Mouse (Mus musculus): Measurements from ENCODE around the gene Txnip. TPM values are rescaled to one million over a fixed set of nuclear protein-coding genes. Genes with fewer than 3 reads are reported as not detected.
A peak's percentile ranks its signal among the peaks of the same experiment; 100 is the strongest.

Txnip gene
- polyA plus RNA-seq, 1 experiment, result 423 TPM

GRCm38 (mm10) chr3:96541328-96542078 is 16.3 kb upstream of the Txnip start:
- TF ChIP-seq POLR2A (IDR thresholded peaks at IDR 0.05; ENCODE audit: low read depth, low read length) (no peak), CTCF (IDR thresholded peaks at IDR 0.05; ENCODE audit: extremely low read depth, insufficient read depth, insufficient read length, insufficient replicate concordance) (no peak)
- no peak for DNase-seq (ENCODE audit: low read depth in 1 of 2, low spot score in 2 of 2)
- no peaks in the 10 kb centered on the region for H3K36me3 ChIP-seq (ENCODE audit: control insufficient read depth, insufficient read depth, low read length)
- H3K27ac ChIP-seq (ENCODE audit: insufficient read depth, low read length), result no peak overlapping the region
- H3K27me3 ChIP-seq (ENCODE audit: control insufficient read depth, insufficient read depth, low read length), result no peaks in the 10 kb centered on the region
- WGBS, result 56% methylated on average over 14 of the region's 14 CpGs
- no peak overlapping the region for H3K4me3 ChIP-seq (ENCODE audit: extremely low read depth, insufficient read depth, insufficient read length)
- H3K4me1 ChIP-seq (ENCODE audit: control insufficient read depth, insufficient read depth, insufficient read length), result no peaks in the 10 kb centered on the region

- H3K27ac ChIP-seq (ENCODE audit: insufficient read depth, low read length), result no peak overlapping the region
- H3K36me3 ChIP-seq (ENCODE audit: control insufficient read depth, insufficient read depth, low read length), result no peaks in the 10 kb centered on the region
- WGBS, result 92% methylated on average over 8 of the region's 8 CpGs
- no peak for TF ChIP-seq POLR2A (IDR thresholded peaks at IDR 0.05; ENCODE audit: low read depth, low read length)
- no peak for TF ChIP-seq CTCF (IDR thresholded peaks at IDR 0.05; ENCODE audit: extremely low read depth, insufficient read depth, insufficient read length, insufficient replicate concordance)
- H3K4me3 ChIP-seq (ENCODE audit: extremely low read depth, insufficient read depth, insufficient read length), result no peak overlapping the region
- H3K4me1 ChIP-seq (ENCODE audit: control insufficient read depth, insufficient read depth, insufficient read length), result no peaks in the 10 kb centered on the region
- no peaks in the 10 kb centered on the region for H3K27me3 ChIP-seq (ENCODE audit: control insufficient read depth, insufficient read depth, low read length)
- DNase-seq (ENCODE audit: low read depth in 1 of 2, low spot score in 2 of 2), result no peak
These were observed 15.2 kb upstream of the Txnip start for GRCm38 (mm10) chr3:96542554-96542953.

GRCm38 (mm10) chr3:96543345-96543744 is 14.4 kb upstream of the Txnip start:
- H3K4me1 ChIP-seq (ENCODE audit: control insufficient read depth, insufficient read depth, insufficient read length), result no peaks in the 10 kb centered on the region
- H3K27me3 ChIP-seq (ENCODE audit: control insufficient read depth, insufficient read depth, low read length), result no peaks in the 10 kb centered on the region
- no peaks in the 10 kb centered on the region for H3K36me3 ChIP-seq (ENCODE audit: control insufficient read depth, insufficient read depth, low read length)
- no peak for DNase-seq (ENCODE audit: low read depth in 1 of 2, low spot score in 2 of 2)
- H3K27ac ChIP-seq (ENCODE audit: insufficient read depth, low read length), result no peak overlapping the region
- 89% methylated on average over 11 of the region's 11 CpGs for WGBS
- H3K4me3 ChIP-seq (ENCODE audit: extremely low read depth, insufficient read depth, insufficient read length), result no peak overlapping the region
- TF ChIP-seq CTCF (IDR thresholded peaks at IDR 0.05; ENCODE audit: extremely low read depth, insufficient read depth, insufficient read length, insufficient replicate concordance) (no peak), POLR2A (IDR thresholded peaks at IDR 0.05; ENCODE audit: low read depth, low read length) (no peak)

DNA sequence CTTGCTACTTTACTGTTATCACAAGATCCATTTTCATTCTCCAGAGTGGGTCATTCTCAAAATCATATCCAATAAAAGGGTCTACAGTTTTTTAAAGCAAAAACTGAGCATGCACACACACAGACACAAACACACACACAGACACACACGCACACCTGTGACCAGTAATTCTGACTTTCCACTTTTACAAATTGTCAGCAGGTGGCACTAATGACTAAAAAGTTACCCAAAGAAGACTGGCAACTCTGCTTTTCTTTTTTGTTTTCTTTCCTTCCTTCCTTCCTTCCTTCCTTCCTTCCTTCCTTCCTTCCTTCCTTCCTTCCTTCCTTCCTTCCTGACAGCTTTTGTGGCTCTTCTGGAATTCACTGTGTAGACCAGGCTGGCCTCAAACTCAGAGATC is 12.2 kb upstream of the Txnip start:
- 19% methylated on average over 1 of the region's 1 CpGs for WGBS
- Histone ChIP-seq H3K4me1 (ENCODE audit: control insufficient read depth, insufficient read depth, insufficient read length) (no peaks in the 10 kb centered on the region), H3K27me3 (ENCODE audit: control insufficient read depth, insufficient read depth, low read length) (no peaks in the 10 kb centered on the region), H3K36me3 (ENCODE audit: control insufficient read depth, insufficient read depth, low read length) (no peaks in the 10 kb centered on the region), H3K4me3 (ENCODE audit: extremely low read depth, insufficient read depth, insufficient read length) (no peak overlapping the region), H3K27ac (ENCODE audit: insufficient read depth, low read length) (no peak overlapping the region)
- no peak for DNase-seq (ENCODE audit: low read depth in 1 of 2, low spot score in 2 of 2)
- TF ChIP-seq CTCF (IDR thresholded peaks at IDR 0.05; ENCODE audit: extremely low read depth, insufficient read depth, insufficient read length, insufficient replicate concordance) (peak; percentile 9; the same call in 1 of the 2 replicates), POLR2A (IDR thresholded peaks at IDR 0.05; ENCODE audit: low read depth, low read length) (no peak)

- no peak for DNase-seq (ENCODE audit: low read depth in 1 of 2, low spot score in 2 of 2)
- TF ChIP-seq POLR2A (IDR thresholded peaks at IDR 0.05; ENCODE audit: low read depth, low read length) (no peak), CTCF (IDR thresholded peaks at IDR 0.05; ENCODE audit: extremely low read depth, insufficient read depth, insufficient read length, insufficient replicate concordance) (no peak)
- WGBS, result 61% methylated on average over 4 of the region's 4 CpGs
These were observed 10.9 kb upstream of the Txnip start for GRCm38 (mm10) chr3:96546880-96547279.

GRCm38 (mm10) chr3:96547389-96547960 is 10.3 kb upstream of the Txnip start:
- no peaks in the 10 kb centered on the region for H3K27me3 ChIP-seq (ENCODE audit: control insufficient read depth, insufficient read depth, low read length)
- no peak overlapping the region for H3K27ac ChIP-seq (ENCODE audit: insufficient read depth, low read length)
- DNase-seq (ENCODE audit: low read depth in 1 of 2, low spot score in 2 of 2), result peak in 1 of 2 experiments; percentile 80
- peaks cover 6% of the 10 kb centered on the region; the same call in 1 of the 2 replicates for H3K4me1 ChIP-seq (ENCODE audit: control insufficient read depth, insufficient read depth, insufficient read length)
- no peak overlapping the region for H3K4me3 ChIP-seq (ENCODE audit: extremely low read depth, insufficient read depth, insufficient read length)
- TF ChIP-seq POLR2A (IDR thresholded peaks at IDR 0.05; ENCODE audit: low read depth, low read length), result no peak
- TF ChIP-seq CTCF (IDR thresholded peaks at IDR 0.05; ENCODE audit: extremely low read depth, insufficient read depth, insufficient read length, insufficient replicate concordance), result peak; percentile 72; the same call in 1 of the 2 replicates
- 13% methylated on average over 14 of the region's 14 CpGs for WGBS
- no peaks in the 10 kb centered on the region for H3K36me3 ChIP-seq (ENCODE audit: control insufficient read depth, insufficient read depth, low read length)

More at GRCm38 (mm10) chr3:96546880-96547279, 10.9 kb upstream of the Txnip start:
- Histone ChIP-seq H3K4me1 (ENCODE audit: control insufficient read depth, insufficient read depth, insufficient read length) (peaks cover 5% of the 10 kb centered on the region; the same call in 1 of the 2 replicates), H3K4me3 (ENCODE audit: extremely low read depth, insufficient read depth, insufficient read length) (no peak overlapping the region), H3K27me3 (ENCODE audit: control insufficient read depth, insufficient read depth, low read length) (no peaks in the 10 kb centered on the region), H3K27ac (ENCODE audit: insufficient read depth, low read length) (no peak overlapping the region), H3K36me3 (ENCODE audit: control insufficient read depth, insufficient read depth, low read length) (no peaks in the 10 kb centered on the region)

- Histone ChIP-seq H3K27ac (ENCODE audit: insufficient read depth, low read length) (no peak overlapping the region), H3K4me3 (ENCODE audit: extremely low read depth, insufficient read depth, insufficient read length) (no peak overlapping the region), H3K4me1 (ENCODE audit: control insufficient read depth, insufficient read depth, insufficient read length) (peaks cover 6% of the 10 kb centered on the region; the same call in 1 of the 2 replicates), H3K36me3 (ENCODE audit: control insufficient read depth, insufficient read depth, low read length) (no peaks in the 10 kb centered on the region), H3K27me3 (ENCODE audit: control insufficient read depth, insufficient read depth, low read length) (no peaks in the 10 kb centered on the region)
- no peak for TF ChIP-seq CTCF (IDR thresholded peaks at IDR 0.05; ENCODE audit: extremely low read depth, insufficient read depth, insufficient read length, insufficient replicate concordance)
- no peak for TF ChIP-seq POLR2A (IDR thresholded peaks at IDR 0.05; ENCODE audit: low read depth, low read length)
- DNase-seq (ENCODE audit: low read depth in 1 of 2, low spot score in 2 of 2), result no peak
- 89% methylated on average over 7 of the region's 7 CpGs for WGBS
These were observed 8.9 kb upstream of the Txnip start for GRCm38 (mm10) chr3:96548824-96549223.

Measured in spleen, adult 2 months (tissue).